Mouse (Mus musculus) testis, adult 2 months (tissue): Measurements from ENCODE around the gene Cysrt1.

ENCODE experiments used
- CTCF ChIP-seq: fragments of 200-500 bp; IDR thresholded peaks from 2 replicates; pipeline ENCODE4 v1.5.1; 2012; ENCODE audit warnings: low read depth, mild to moderate bottlenecking, inconsistent platforms, low read length, moderate library complexity; ENCODE audit not compliant: control insufficient read depth, insufficient read depth, insufficient replicate concordance
- POLR2A ChIP-seq: fragments of 200-500 bp; IDR thresholded peaks from 2 replicates; pipeline ENCODE4 v1.6.1; 2012; ENCODE audit warnings: low read depth, mild to moderate bottlenecking, inconsistent platforms, low read length, moderate library complexity; ENCODE audit not compliant: control insufficient read depth

- TF ChIP-seq POLR2A, result no peak
- no peak for TF ChIP-seq CTCF
Measured at GRCm38 (mm10) chr2:25228995-25229530, 13.2 kb downstream of the Cysrt1 start.
